Mouse (Mus musculus) thymus, adult 18-20 months (tissue): ENCODE measurements around the gene Ccnq.
"Not testable (repeated sequence)": the region's sequence is repeated elsewhere in the genome, so short reads cannot be mapped to it uniquely, and the experiment has no call there.

Experiments used
- DNase-seq, 2 experiments: peaks; one replicate each; pipeline ENCODE4 v3.0.0; 2022; ENCODE audit warnings: mixed read lengths in 2 of 2

Ccnq gene

DNA sequence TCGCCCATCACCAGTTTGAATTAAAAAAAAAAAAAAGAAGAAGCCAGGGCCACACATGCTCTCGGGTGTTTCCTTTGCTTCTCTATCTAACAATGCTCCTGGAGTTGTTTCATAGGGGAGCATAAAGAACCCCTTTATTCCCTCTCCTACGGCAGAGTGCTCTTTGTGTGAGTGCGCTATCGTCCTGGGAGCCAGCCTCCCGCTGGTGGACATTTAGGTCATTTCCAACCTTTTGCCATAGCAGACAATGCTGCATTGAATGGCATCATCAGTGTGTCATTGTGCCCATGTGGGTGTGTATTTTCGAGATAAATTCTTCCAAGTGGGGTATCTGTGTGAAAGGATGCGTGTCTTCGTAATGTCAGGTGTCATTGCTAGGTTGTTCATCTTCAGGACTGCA, 9.6 kb upstream of the Ccnq start:
- DNase-seq = no peak

DNA sequence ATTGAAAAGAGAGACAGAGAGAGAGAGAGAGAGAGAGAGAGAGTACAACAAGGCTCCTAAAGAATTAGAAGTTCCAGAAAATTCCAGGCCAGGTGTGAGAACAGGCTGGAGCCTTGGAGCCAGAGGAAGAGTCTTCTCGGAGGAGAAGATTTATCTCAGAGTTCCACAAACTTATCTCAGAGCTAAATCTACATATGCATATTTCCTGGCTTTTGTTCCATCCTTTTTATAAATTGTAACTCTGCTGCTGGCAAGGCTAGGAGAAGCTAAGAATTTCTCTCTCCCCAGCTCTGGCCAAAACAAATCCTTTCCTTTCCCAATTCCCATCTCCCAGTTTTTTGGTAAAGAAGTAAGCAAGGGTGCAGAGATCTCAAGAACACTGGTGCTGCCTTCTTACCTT, 3.8 kb upstream of the Ccnq start:
- DNase-seq = no peak

DNA sequence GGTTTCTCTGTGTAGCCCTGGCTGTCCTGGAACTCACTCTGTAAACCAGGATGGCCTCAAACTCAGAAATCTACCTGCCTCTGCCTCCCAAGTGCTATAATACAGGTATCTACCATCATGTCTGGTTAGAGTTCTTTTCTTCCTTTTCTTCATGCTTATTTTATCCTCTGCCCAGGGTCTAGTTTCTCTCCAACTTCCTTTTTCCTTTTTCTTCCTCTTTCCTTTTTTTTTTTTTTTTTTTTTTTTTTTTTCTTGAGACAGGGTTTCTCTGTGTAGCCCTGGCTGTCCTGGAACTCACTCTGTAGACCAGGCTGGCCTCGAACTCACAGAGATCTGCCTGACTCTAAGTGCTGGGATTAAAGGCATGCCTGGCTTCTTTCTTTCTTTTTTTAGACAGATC, 2.6 kb upstream of the Ccnq start:
- DNase-seq = not testable (repeated sequence)

DNA sequence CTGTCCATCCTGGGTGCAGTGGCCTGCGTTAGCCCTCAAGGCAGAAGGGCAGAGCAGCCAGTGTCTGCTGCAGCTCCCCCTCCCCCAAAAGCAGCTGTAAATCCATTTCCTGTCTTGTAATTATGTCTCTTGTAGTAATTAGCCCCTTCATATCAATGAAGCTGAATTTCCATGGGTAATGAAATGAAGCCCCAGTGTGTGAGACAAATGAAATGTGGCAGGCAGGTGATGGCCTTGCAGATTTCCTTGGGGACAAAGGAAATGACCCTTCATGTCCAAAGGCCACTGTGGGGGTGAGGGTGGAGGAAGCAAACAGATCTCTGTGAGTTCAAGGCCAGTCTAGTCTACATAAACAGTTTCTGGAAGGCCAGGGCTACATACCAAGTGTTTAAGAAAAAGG, 1.7 kb upstream of the Ccnq start:
- DNase-seq = no peak

DNA sequence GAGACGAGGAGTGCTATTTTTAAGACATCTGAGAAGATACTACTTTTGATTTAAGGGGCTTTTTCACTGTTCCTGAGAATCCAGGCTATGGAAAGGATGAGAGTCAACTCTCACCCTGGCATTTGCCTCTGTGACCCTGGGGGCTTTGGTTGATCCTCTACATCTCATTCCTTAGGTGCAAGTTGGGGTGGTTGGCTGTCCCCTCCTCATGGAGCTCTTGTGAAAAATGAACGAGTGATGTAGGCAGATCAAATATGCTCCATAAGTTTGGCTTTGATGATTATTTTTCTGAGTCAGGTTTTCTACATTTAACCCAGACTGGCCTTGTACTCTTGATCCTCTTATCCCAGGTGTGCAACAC, 294 bp upstream of the Ccnq start:
- DNase-seq = no peak

DNA sequence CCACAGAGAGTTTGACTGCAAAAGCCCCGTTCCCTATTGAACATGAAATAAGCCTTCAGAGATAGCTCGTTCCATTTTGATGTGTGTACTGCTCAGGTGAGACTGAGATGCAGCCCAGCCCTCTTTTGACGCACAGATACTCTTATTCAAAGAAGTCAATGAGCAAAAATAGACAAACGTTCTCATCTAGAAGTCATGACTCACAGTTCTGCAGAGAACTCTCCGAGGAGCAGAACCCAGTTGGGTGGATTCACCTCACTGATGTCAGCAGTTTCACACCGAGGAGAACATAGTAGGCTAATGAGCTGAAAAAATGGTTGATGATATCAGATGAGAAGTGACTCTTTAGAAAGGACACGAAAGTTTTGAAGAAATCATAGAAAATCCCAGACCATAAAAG, 5.3 kb downstream of the Ccnq start:
- no peak for DNase-seq

DNA sequence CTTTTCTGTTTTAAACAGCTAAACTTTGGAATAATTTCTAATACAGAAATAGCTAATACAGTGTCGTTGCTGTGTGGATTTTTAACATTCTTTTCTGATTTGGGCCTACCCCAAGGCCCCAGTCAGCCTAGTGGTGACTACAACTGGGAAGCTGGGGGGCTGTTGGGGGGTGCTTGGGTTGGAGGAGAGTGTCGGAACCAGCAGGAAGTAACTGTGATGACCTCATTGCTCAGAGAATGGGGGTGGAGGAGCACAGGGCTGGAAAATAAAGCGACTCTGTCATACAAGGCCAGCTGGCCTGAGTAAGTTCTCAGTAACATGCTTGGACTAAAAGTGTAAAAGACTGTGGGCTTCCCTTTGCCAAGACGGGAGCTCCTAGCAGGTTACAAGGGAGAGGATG, 6.1 kb downstream of the Ccnq start:
- DNase-seq = no peak

DNA sequence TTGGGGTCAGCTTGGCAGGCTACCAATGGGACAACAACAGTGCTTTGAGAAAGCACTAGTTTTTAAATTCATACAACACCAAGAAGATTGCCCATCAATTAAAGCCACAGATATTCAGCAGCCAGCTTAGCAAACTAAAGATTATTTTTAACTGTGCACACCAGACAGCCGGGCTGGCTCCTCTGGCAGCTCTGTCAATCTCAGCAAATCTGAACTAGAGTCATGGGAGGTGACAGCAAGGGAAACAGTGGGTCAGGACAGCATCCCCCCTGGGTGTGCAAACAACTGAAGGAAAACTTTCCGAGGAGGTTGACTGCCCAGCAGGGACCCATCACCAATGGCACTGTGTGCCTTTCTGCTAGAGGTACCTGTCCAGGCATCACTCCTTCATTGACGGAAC, 9.1 kb downstream of the Ccnq start:
- no peak for DNase-seq

DNA sequence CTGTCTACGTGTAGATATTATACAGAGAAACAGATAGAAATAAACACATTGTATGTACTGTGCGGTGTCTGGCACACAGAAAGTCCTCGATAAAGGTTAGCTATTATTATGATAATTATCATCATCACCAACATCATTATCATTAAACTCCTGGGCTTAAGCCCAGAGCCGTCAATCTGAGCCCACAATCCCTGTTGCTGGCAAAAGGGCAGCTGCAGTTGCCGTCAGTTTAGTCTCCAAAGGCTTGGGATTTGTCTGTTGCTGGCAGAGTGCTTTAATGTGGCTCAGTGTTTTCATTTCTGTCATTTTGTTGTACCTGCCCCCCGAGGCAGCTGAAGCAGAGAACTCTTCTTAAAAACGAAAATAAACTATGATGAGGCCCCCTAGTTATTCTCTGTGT, 9.6 kb downstream of the Ccnq start:
- DNase-seq = no peak

DNA sequence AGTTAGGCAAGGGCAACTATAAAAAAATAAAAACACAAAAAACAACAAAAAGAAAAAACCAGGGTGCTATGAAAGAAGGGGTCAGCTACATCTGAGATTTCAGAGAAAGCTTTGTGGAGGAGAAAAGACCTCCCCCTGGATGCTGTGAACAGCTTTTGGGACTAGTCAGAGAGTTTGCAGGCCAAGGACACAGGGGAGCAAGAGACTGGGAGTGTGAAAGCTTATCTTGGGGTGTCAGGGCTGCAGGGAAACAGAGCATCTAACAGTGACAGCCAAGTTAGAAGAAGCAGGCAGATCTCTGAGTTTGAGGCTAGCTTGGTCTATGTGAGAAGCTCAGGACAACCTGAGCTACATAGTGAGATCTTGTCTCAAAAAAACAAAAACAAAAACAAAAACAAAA, 12.2 kb downstream of the Ccnq start:
- no peak for DNase-seq

DNA sequence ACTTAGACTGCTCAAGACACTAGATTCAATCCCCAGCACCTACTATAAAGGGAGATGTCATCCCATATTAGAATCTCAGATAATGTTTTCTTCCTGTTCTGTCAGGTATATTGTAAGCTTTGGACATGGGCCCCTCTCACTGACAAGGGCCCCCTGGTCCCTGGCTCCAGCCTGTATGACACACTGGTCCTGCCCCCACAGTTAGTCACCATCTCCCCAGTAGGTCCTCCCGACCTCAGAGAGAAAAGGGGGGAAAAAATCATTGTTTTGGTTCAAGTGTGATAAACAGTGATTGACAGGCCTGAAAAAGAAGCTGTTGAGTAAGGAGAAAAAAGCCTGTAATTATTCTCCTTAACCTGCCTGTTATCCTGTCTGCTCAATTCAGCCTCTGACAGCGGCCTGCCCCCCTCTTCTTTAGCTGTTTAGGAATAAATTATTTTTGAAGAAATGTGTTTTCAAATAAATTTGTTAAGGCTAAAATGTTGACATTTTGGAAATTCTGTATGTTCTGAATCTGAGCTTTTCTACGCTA, 14.6 kb downstream of the Ccnq start:
- no peak for DNase-seq

DNA sequence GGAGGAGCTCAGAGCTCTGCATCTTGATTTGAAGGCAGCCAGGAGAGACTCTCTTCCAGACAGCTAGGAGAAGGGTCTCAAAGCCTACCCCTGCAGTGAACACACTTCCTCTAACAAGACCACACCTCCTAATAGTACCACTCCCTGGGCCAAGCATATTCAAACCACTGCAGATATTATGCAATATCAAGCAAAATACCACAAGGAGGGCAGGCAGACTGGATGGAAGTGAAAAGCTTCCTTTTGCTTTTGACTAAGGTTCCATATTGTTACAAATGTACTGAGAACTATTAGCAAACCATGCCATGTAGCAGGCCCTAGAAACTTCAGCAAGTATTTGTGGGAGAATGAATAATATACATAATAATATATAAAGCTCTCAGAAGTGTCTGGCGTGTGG, 16.4 kb downstream of the Ccnq start:
- no peak for DNase-seq

DNA sequence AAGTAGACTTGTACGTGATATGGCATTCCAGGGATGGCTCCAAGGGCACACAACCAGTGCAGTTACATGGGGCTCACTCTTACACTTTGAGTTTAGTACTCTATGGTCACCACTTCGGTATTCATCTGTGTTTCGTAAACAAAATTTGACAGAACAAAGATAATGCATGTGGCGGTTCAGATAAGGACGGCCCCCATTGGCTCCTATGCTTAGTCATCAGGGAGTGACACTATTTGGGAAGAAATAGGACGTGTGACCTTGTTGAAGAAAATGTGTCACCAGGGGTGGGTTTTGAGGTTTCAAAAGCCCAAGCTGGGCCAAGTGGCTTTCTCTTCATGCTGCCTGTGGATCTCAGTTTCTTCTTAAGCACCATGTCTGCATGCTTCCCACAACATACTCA, 18.9 kb downstream of the Ccnq start:
- DNase-seq = no peak

DNA sequence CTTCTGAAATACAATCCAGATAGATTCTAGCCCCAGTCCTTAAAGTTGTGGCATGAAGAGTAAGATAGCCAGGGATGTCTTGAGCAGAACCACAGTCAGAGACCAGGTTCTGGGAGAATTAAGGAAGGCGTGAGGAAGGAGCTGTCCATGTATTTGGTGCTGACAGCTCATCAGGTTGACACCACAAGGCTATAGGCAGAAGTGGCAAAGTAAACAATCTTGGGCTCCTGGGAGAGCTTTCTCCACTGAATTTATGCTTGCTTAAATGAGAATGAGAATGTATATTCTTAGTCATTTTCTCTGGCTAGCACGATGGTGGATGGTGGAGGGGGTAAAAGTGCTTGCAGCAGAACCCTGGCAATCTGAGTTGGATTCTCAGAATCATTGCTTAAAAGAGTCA, 20.6 kb downstream of the Ccnq start:
- DNase-seq = no peak

DNA sequence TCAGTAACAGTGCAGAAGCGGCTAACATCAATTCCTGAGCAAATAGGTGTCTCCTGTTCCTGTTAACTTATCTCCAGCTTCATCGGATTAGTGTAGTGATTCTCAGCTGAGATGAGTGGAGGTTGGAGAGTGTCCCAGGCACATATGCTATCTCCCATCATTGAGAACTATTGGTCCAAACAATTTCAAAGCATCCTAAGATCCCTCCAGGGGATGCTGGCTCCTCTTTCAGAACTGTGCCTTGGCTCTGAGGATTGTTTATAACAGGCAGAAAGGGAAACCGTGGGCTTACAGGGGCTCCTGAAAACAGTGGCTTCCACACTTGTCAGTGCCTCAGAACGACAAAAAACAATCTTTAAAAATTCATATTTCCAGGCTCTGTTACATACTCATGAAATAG, 23.5 kb downstream of the Ccnq start:
- DNase-seq = no peak

DNA sequence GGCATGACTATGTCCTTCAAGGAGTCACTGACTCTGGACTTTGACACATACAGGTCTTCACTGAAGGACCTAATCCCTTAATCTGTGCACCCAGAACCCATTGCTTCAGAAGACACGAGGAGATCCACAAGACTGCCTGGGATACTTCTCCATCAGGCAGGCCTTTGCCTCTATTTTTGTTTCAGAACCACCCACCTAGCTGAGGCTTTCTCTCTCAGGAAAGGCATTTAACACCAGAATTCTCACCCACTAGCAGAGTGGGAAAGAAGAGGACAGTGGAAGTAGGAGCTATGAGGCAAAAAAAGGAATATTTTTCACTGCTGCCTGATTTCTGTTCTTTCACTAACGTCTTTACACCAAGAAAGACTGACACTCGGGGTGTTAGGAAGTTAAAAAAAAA, 25.2 kb downstream of the Ccnq start:
- no peak for DNase-seq

DNA sequence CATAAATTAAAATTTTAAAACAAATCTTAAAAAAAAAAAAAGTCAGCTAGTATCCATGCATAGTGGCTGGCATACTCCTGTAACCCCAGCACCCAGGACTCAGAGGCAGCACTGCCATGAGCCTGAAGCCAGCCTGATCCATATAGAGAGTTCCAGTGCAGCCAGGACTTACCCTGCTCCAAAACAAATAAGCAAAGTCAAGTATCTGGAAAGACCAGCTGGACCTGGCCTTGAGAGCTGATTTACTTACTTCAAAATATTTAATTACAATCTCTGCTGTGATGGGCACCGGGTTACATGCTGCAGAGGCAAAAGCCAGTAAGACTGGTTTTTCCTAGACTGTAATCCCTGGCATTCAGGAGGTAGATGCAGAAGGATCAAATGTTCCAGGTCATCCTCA, 26.7 kb downstream of the Ccnq start:
- DNase-seq = no peak

DNA sequence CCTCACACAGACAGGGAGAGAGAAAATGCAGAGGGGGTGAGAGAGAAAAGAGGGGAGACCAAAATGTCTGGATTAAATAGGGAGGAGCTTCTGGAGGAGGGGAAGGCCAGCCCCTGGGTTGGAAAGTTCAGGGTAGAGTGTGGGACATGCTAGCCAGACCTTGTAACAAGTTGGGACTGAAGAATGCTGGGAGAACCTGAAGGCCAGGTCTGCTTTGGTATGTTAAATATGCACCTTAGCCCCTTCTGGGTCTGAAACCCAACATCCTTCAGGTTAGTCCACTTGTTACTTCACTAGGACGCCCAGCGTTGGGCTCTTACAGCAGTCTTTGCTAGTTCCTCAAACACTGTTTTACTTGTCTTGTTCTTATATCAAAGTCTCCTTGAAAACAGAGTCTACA, 30.1 kb downstream of the Ccnq start:
- DNase-seq = no peak

DNA sequence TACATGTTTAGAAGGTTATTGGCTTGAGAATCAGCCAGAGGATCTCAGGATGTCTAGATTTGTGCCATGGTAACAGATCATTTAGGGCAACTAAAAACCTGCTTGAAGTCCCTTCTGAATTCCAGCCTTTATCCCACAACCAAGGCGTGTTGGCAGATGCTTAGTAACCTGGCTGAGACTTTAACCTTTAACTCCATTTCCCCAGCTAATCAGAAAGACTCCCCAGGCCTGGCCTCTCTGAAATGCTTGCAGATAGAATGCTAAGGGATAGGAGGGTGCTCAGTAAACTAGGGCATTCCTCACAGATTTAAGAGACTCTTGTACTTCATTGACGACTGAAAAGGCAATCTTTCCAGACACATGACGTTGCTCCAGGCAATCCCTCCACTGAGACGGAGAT, 33.9 kb downstream of the Ccnq start:
- no peak for DNase-seq

DNA sequence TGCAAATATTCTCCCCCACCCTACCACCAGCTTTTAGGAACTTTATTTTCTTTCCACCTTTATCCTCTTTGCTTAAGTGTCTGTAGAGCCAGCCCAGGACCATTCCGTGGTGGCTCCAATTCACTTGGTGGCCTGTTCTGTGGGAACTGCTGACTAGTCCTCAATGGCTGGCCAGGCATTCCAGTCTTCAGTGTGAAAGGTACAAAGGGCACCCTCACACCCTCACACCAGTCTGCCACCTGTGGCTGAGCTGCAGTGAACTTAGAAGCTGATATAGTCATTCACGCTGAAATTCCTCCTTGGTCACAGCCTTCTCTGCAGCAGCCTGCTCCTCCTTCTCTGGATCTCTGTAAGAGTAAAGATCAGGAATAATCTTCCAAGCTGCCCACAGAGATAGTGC, 42.9 kb downstream of the Ccnq start:
- no peak for DNase-seq

DNA sequence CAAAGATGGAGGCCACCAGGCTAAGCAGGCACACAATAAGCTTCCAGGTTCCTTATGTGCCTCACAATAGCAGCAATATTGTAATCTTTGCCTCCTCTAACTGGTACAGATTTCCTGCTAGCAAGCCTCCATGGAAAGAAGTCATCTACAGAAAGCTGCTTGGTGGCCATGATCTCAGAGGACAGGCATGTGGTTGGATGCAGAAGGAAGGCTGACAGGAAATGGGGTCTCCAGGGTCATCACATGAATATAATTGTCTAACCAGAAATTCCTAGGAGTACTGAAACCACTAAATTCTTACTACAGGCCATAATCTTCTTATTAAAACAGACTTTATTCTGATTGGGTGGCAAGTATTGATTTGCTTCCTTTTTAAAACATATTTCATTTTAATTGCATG, 45.5 kb downstream of the Ccnq start:
- DNase-seq = no peak

DNA sequence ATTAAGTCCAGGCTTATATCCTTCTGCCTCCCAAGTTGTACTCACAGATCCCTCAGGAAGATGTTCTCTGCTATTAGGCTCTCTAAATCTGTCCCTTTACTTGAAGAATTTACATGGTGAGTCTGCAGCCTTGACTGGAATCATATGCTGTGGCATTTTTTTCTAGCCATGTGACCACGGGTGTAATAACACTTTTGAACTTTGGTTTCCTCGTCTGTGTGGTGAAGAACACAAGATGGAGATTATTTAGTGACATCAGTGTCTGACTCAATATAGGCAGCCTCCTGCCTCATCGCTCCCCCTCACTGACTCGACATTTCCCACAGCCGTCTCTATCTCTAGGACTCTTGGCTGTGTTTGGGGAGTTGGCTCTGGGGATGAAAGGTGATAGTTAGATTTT, 48.4 kb downstream of the Ccnq start:
- no peak for DNase-seq

DNA sequence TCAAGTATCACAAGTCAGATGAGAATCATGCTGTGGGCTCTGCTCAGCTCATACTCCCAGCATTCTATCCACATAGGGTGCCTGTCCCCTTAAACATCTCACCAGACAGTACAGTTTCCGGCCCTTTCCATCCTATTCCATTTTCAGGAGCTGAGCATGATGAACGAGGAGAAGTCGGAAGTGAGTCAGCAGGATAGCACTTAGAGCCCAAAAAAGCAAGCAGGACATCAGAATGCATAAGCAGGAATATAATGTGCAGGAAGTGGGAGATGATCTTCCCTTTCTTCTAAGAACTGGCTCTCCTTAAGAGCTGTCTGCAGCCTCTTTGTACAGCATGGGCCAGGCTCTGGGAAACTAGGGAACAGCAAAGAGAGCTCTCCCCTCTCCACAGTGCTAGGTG, 49.2 kb downstream of the Ccnq start:
- DNase-seq = no peak
